Comparison of ENCODE assay signal across 8 mouse cellular contexts in genomic region chr6:83078324-83078858, GRCm38 (mm10). TPM values are rescaled to one million over a fixed set of nuclear protein-coding genes. Genes with fewer than 3 reads are reported as not detected.
DNase-seq lines count a peak whose midpoint lies in the region; ATAC-seq lines count a peak whose summit lies in the region.

No protein-coding gene starts in this region.

- H3K9ac ChIP-seq in hindbrain, embryonic 12.5 days = peak overlapping the region; percentile 84

- peaks cover 21% of the 10 kb centered on the region for H3K4me1 ChIP-seq in hindbrain, embryonic 12.5 days

- H3K9me3 ChIP-seq in hindbrain, embryonic 12.5 days (replicated peaks) = no peaks in the 10 kb centered on the region

- H3K27me3 ChIP-seq in hindbrain, embryonic 12.5 days = peaks cover 56% of the 10 kb centered on the region

- peak; percentile 93 for ATAC-seq in hindbrain, embryonic 12.5 days (ENCODE audit: low FRiP score)

- H3K27ac ChIP-seq in hindbrain, embryonic 12.5 days = peak overlapping the region; percentile 84

- peaks cover 22% of the 10 kb centered on the region for H3K36me3 ChIP-seq in hindbrain, embryonic 12.5 days

- H3K4me2 ChIP-seq in hindbrain, embryonic 12.5 days (replicated peaks) = peak overlapping the region; percentile 97

- under 1% methylated on average over 46 of the region's 46 CpGs for WGBS in hindbrain, embryonic 12.5 days

- DNase-seq in Muller cell, postnatal 12 days (ENCODE audit: inconsistent ontology term) = peak; percentile 98
- peak; percentile 98 for DNase-seq in cerebellum, adult 9-11 months
- DNase-seq in frontal cortex, postnatal 10 days (ENCODE audit: low spot score in 2 of 2) = peak; percentile 96 to 99
- DNase-seq in layer of hippocampus, postnatal 14 days (ENCODE audit: low spot score in 2 of 2) = peak; percentile 99 to 100
- peak; percentile 100 for DNase-seq in lung, postnatal 14 days
- DNase-seq in retina, adult 2 months (ENCODE audit: low read depth, low spot score) = peak; percentile 98
- DNase-seq in thymus, postnatal 36 days = peak; percentile 99 to 100

- peak overlapping the region; percentile 69 for H3K4me3 ChIP-seq in hindbrain, embryonic 12.5 days

RNA-seq across cellular contexts. Expression of gene Pcgf1, which starts 0.7 kb away (rescaled TPM):
- 39.1 and 39.5 TPM in 2 replicates for polyA plus RNA-seq in hindbrain, embryonic 12.5 days (2016; fragmentation: Nextera tagmentation; extraction: Ambion mirVana)
- total RNA-seq in layer of hippocampus, postnatal 14 days (2021) = 10 to 100 TPM; 23.3 to 27.0 TPM

RNA-seq across cellular contexts. Expression of gene Lbx2, which starts 7.8 kb away (rescaled TPM):
- 0.69 TPM in 1 of 2 replicates, not detected in the other for polyA plus RNA-seq in hindbrain, embryonic 12.5 days (2016; fragmentation: Nextera tagmentation; extraction: Ambion mirVana)
- not detected for total RNA-seq in layer of hippocampus, postnatal 14 days (2021)

RNA-seq across cellular contexts. Expression of gene Tlx2, which starts 8.3 kb away (rescaled TPM):
- polyA plus RNA-seq in hindbrain, embryonic 12.5 days (2016; fragmentation: Nextera tagmentation; extraction: Ambion mirVana) = 4.4 and 6.0 TPM in 2 replicates
- not detected for total RNA-seq in layer of hippocampus, postnatal 14 days (2021)

RNA-seq across cellular contexts. Expression of gene Dqx1, which starts 20.7 kb away (rescaled TPM):
- 0.76 and 1.2 TPM in 2 replicates for polyA plus RNA-seq in hindbrain, embryonic 12.5 days (2016; fragmentation: Nextera tagmentation; extraction: Ambion mirVana)
- total RNA-seq in layer of hippocampus, postnatal 14 days (2021) = under 1 TPM; 0.48 to 0.74 TPM

RNA-seq across cellular contexts. Expression of gene Ccdc142, which starts 23.0 kb away (rescaled TPM):
- 3.3 and 3.9 TPM in 2 replicates for polyA plus RNA-seq in hindbrain, embryonic 12.5 days (2016; fragmentation: Nextera tagmentation; extraction: Ambion mirVana)
- 10 to 100 TPM in 1 of 2 experiments, 1 to 10 TPM in 1; 6.8 to 11.7 TPM for total RNA-seq in layer of hippocampus, postnatal 14 days (2021)

Comparison
In these comparisons a context has a peak if more than half of its experiments do, and no peak if none do; other contexts are left out.
1. Peak in every context shown above with its lines: DNase-seq, ATAC-seq, H3K4me3 ChIP-seq and H3K27ac ChIP-seq.